Mouse (Mus musculus) G1E (cell line): ENCODE data around the gene Epn3. TPM values are rescaled to one million over a fixed set of nuclear protein-coding genes. Genes with fewer than 3 reads are reported as not detected.

ENCODE experiments used
- ATAC-seq: 2 replicates; pipeline ENCODE4 v1.8.0; 2016; ENCODE audit warnings: mild to moderate bottlenecking; ENCODE audit not compliant: insufficient number of reproducible peaks, poor library complexity, low FRiP score, severe bottlenecking; ENCODE audit errors: extremely low read depth
- DNase-seq: peaks from one replicate; pipeline ENCODE4 v3.0.0; 2012; ENCODE audit warnings: low spot score
- H3K27me3 ChIP-seq: 2 replicates; pipeline ENCODE4 v1.6.1; 2012; ENCODE audit warnings: mild to moderate bottlenecking, low read length, inconsistent platforms; ENCODE audit not compliant: insufficient read depth
- H3K36me3 ChIP-seq: replicated peaks from 2 replicates; pipeline ENCODE3; 2012; ENCODE audit warnings: mild to moderate bottlenecking, inconsistent platforms
- H3K4me1 ChIP-seq: 2 replicates; pipeline ENCODE4 v1.6.1; 2012; ENCODE audit warnings: low read depth, low read length, inconsistent platforms, mixed read lengths; ENCODE audit not compliant: insufficient read depth
- H3K4me3 ChIP-seq: 2 replicates; pipeline ENCODE4 v1.5.1; 2012; ENCODE audit warnings: low read depth, mild to moderate bottlenecking, inconsistent platforms, low read length, moderate library complexity, mixed read lengths
- H3K9me3 ChIP-seq: replicated peaks from 2 replicates; pipeline ENCODE4 v1.6.1; 2012; ENCODE audit warnings: inconsistent platforms
- CTCF ChIP-seq: IDR thresholded peaks from 2 replicates; pipeline ENCODE4 v1.5.1; 2012; ENCODE audit warnings: low read depth, low read length, inconsistent platforms, mixed read lengths
- GATA1 ChIP-seq: IDR thresholded peaks from 2 replicates; pipeline ENCODE4 v1.6.1; 2012; ENCODE audit warnings: borderline replicate concordance, low read length, inconsistent platforms, mixed read lengths
- GATA2 ChIP-seq: IDR thresholded peaks from 2 replicates; pipeline ENCODE4 v1.6.1; 2012; ENCODE audit warnings: low read depth, low read length, inconsistent platforms, borderline replicate concordance
- POLR2AphosphoS5 ChIP-seq: IDR thresholded peaks from 2 replicates; pipeline ENCODE4 v1.6.1; 2012; ENCODE audit warnings: low read depth, low read length, inconsistent platforms; ENCODE audit not compliant: insufficient replicate concordance
- TAL1 ChIP-seq: conservative IDR thresholded peaks from 2 replicates; pipeline ENCODE4 v1.6.1; 2012; ENCODE audit warnings: low read depth, low read length, inconsistent platforms, mixed read lengths
- polyA plus RNA-seq: library from polyadenylated mRNA; stranded (reverse); fragments of >175 nt; gene quantifications from 2 replicates; pipeline ENCODE4 v1.2.3, GENCODE M21; 2012
- total RNA-seq, 2 experiments: library from RNA; stranded (forward) in 1 of 2; stranded (reverse) in 1 of 2; fragments of 200-1000 nt in 1 of 2; fragments of >200 nt in 1 of 2; fragmentation: Nextera tagmentation in 1 of 2; gene quantifications; 2 replicates each; pipeline ENCODE4 v1.2.3; 2014 to 2017

Gene Epn3
- total and polyA plus RNA-seq, 3 experiments: not detected

GRCm38 (mm10) chr11:94454756-94455155 lies 45.0 kb downstream of the Epn3 start:
- H3K9me3 ChIP-seq: no peaks in the 10 kb centered on the region
- no peaks in the 10 kb centered on the region for H3K36me3 ChIP-seq
- DNase-seq (no peak), ATAC-seq (no peak)
- peaks cover 22% of the 10 kb centered on the region for H3K27me3 ChIP-seq
- no peak overlapping the region for H3K4me3 ChIP-seq
- TF ChIP-seq TAL1 (no peak), GATA1 (no peak), GATA2 (no peak), POLR2AphosphoS5 (no peak), CTCF (no peak)
- no peaks in the 10 kb centered on the region for H3K4me1 ChIP-seq

- TF ChIP-seq GATA2: no peak
- no peak for TF ChIP-seq CTCF
- no peak for TF ChIP-seq POLR2AphosphoS5
- TF ChIP-seq TAL1: no peak
- no peak for TF ChIP-seq GATA1
- Histone ChIP-seq H3K36me3 (no peaks in the 10 kb centered on the region), H3K4me3 (no peak overlapping the region), H3K9me3 (no peaks in the 10 kb centered on the region), H3K4me1 (no peaks in the 10 kb centered on the region), H3K27me3 (peaks cover 22% of the 10 kb centered on the region)
- no peak for DNase-seq
- ATAC-seq: no peak
Observed at GRCm38 (mm10) chr11:94451091-94451773, 48.5 kb downstream of the Epn3 start.

GRCm38 (mm10) chr11:94449886-94450285 lies 49.9 kb downstream of the Epn3 start:
- H3K36me3 ChIP-seq: no peaks in the 10 kb centered on the region
- peaks cover 14% of the 10 kb centered on the region for H3K27me3 ChIP-seq
- H3K4me1 ChIP-seq: no peaks in the 10 kb centered on the region
- DNase-seq (no peak), ATAC-seq (no peak)
- H3K4me3 ChIP-seq: no peak overlapping the region
- no peaks in the 10 kb centered on the region for H3K9me3 ChIP-seq
- no peak for TF ChIP-seq CTCF
- TF ChIP-seq GATA1: no peak
- TF ChIP-seq GATA2: no peak
- TF ChIP-seq TAL1: no peak
- TF ChIP-seq POLR2AphosphoS5: no peak

GRCm38 (mm10) chr11:94449239-94449638 lies 50.5 kb downstream of the Epn3 start:
- DNase-seq (no peak), ATAC-seq (no peak)
- TF ChIP-seq CTCF (no peak), GATA2 (no peak), TAL1 (no peak), GATA1 (no peak), POLR2AphosphoS5 (no peak)
- Histone ChIP-seq H3K9me3 (no peaks in the 10 kb centered on the region), H3K4me1 (no peaks in the 10 kb centered on the region), H3K4me3 (no peak overlapping the region), H3K36me3 (no peaks in the 10 kb centered on the region), H3K27me3 (peaks cover 12% of the 10 kb centered on the region)

- DNase-seq: no peak
- H3K36me3 ChIP-seq: no peaks in the 10 kb centered on the region
- no peak for TF ChIP-seq GATA2
- TF ChIP-seq GATA1: no peak
- no peak for TF ChIP-seq CTCF
- no peak for TF ChIP-seq TAL1
- TF ChIP-seq POLR2AphosphoS5: no peak
- H3K4me1 ChIP-seq: no peaks in the 10 kb centered on the region
- H3K9me3 ChIP-seq: no peaks in the 10 kb centered on the region
- ATAC-seq: no peak
- peaks cover 21% of the 10 kb centered on the region for H3K27me3 ChIP-seq
- no peak overlapping the region for H3K4me3 ChIP-seq
Observed at GRCm38 (mm10) chr11:94447017-94447416, 52.8 kb downstream of the Epn3 start.

GRCm38 (mm10) chr11:94445300-94445699 lies 54.5 kb downstream of the Epn3 start:
- H3K36me3 ChIP-seq: no peaks in the 10 kb centered on the region
- H3K4me1 ChIP-seq: no peaks in the 10 kb centered on the region
- peaks cover 14% of the 10 kb centered on the region for H3K27me3 ChIP-seq
- H3K9me3 ChIP-seq: no peaks in the 10 kb centered on the region
- no peak for TF ChIP-seq POLR2AphosphoS5
- TF ChIP-seq TAL1: no peak
- no peak for TF ChIP-seq CTCF
- TF ChIP-seq GATA1: no peak
- TF ChIP-seq GATA2: no peak
- H3K4me3 ChIP-seq: no peak overlapping the region
- ATAC-seq (no peak), DNase-seq (no peak)
